Mouse (Mus musculus) lung, embryonic 14.5 days (tissue): ENCODE measurements around the gene Trim62. TPM values are rescaled to one million over a fixed set of nuclear protein-coding genes. Genes with fewer than 3 reads are reported as not detected.

Experiments
- ATAC-seq: fragments of 200-750 bp; cut with Nextera tagmentation; 2 replicates; pipeline ENCODE4 v1.8.0; 2017; ENCODE audit warnings: mild to moderate bottlenecking, moderate TSS enrichment, moderate library complexity; ENCODE audit not compliant: insufficient read depth
- DNase-seq: peaks from one replicate; pipeline ENCODE4 v3.0.0-alpha.2; 2015
- H3K27ac ChIP-seq: fragments of 300-500 bp; sonication (generic); 2 replicates; pipeline ENCODE4 v1.5.1; 2014; ENCODE audit warnings: low read depth, mild to moderate bottlenecking, moderate library complexity
- H3K27me3 ChIP-seq: fragments of 300-500 bp; sonication (generic); 2 replicates; pipeline ENCODE4 v1.6.1; 2014; ENCODE audit warnings: low read length, control low read depth; ENCODE audit not compliant: insufficient read depth
- H3K36me3 ChIP-seq: fragments of 300-500 bp; sonication (generic); 2 replicates; pipeline ENCODE4 v1.6.1; 2014; ENCODE audit warnings: control low read depth; ENCODE audit not compliant: insufficient read depth
- H3K4me1 ChIP-seq: fragments of 300-500 bp; sonication (generic); 2 replicates; pipeline ENCODE4 v1.6.1; 2014; ENCODE audit warnings: antibody characterized with exemption, control low read depth; ENCODE audit not compliant: insufficient read depth
- H3K4me2 ChIP-seq: fragments of 300-500 bp; sonication (generic); 2 replicates; pipeline ENCODE4 v1.6.1; 2014; ENCODE audit warnings: mild to moderate bottlenecking
- H3K4me3 ChIP-seq: fragments of 300-500 bp; sonication (generic); 2 replicates; pipeline ENCODE4 v1.5.1; 2014; ENCODE audit warnings: low read depth, low read length
- H3K9ac ChIP-seq: fragments of 300-500 bp; sonication (generic); 2 replicates; pipeline ENCODE4 v1.6.1; 2014
- H3K9me3 ChIP-seq: fragments of 300-500 bp; sonication (generic); 2 replicates; pipeline ENCODE4 v1.6.1; 2016; ENCODE audit warnings: low read depth, low read length, control low read depth
- CTCF ChIP-seq: IDR thresholded peaks from 2 replicates; pipeline ENCODE4 v1.5.1; 2016; ENCODE audit warnings: antibody characterized with exemption, low read depth
- WGBS: fragments of 180-500 bp; shearing (Covaris S2); extraction: QIAGEN DNeasy Blood & Tissue Kit; methylation state at CpG from one replicate; pipeline ENCODE4 v1.1.7; 2014; 5-methylcytosine and 5-hydroxymethylcytosine counted together
- polyA plus RNA-seq: library from polyadenylated mRNA; unstranded; fragments of >200 nt; fragmentation: Nextera tagmentation; extraction: Ambion mirVana; gene quantifications from 2 replicates; pipeline ENCODE4 v1.2.1, GENCODE M21; 2014

Trim62 gene
- polyA plus RNA-seq, 1 experiment from 2014 or later, result 8.5 TPM

DNA sequence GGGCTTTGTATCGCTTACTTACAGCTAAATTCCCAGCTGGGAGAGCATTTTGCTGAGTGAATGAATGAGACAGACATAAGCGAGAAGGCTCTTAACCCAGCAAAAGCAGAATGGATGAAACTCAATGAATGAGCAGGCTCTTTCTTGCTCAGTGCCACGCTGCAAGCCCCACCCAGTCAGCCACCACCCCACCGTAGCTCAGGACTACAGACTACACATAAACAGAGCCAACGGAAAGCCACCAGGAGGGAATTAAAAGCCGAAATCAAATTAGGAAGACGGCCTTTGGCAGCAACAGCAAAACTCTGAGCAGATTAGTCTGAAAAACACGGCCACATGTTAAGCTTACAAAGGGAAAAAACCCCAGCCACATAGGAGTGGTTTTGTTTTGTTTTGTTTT, 75.5 kb downstream of the Trim62 start:
- no peak overlapping the region for H3K27ac ChIP-seq
- ATAC-seq, result no peak
- H3K4me3 ChIP-seq, result no peak overlapping the region
- H3K27me3 ChIP-seq, result no peaks in the 10 kb centered on the region
- H3K9ac ChIP-seq, result no peak overlapping the region
- H3K4me1 ChIP-seq, result peaks cover 8% of the 10 kb centered on the region
- no peak overlapping the region for H3K4me2 ChIP-seq
- no peak for TF ChIP-seq CTCF
- H3K9me3 ChIP-seq, result no peaks in the 10 kb centered on the region
- WGBS, result 74% methylated on average over 8 of the region's 8 CpGs
- DNase-seq, result no peak
- no peaks in the 10 kb centered on the region for H3K36me3 ChIP-seq

DNA sequence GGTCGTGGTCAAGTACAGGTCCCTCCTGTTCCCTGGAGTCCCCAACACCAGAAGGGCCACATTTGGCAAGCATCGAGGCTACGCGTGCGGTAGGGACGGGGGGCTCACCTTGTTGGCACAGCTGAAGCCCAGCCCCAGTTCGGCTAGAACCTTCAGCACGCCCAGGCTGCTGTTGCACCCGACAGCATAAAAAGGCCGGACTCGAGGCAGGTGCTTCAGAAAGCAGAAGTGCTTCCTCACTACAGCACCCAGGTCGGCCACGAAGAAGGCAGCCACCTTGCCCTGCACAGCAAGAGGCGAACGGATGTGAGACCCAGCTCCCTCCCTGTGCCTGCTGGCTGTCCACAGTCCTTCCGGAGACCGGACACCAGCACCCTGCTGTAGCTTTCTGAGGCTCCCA, 76.3 kb downstream of the Trim62 start:
- no peak for ATAC-seq
- Histone ChIP-seq H3K4me3 (no peak overlapping the region), H3K27ac (no peak overlapping the region), H3K27me3 (no peaks in the 10 kb centered on the region), H3K9ac (no peak overlapping the region), H3K9me3 (no peaks in the 10 kb centered on the region), H3K4me1 (peaks cover 8% of the 10 kb centered on the region), H3K4me2 (no peak overlapping the region), H3K36me3 (no peaks in the 10 kb centered on the region)
- no peak for TF ChIP-seq CTCF
- 81% methylated on average over 17 of the region's 17 CpGs for WGBS
- no peak for DNase-seq

Other genes starting within 250 kb of the Trim62 start
- gene Phc2, start 228.9 kb upstream of the Trim62 start, polyA plus RNA-seq, result 99.0 and 107 TPM in 2 replicates
- gene A3galt2, start 128.2 kb upstream of the Trim62 start, polyA plus RNA-seq, result 0.17 and 0.30 TPM in 2 replicates
- 41.9 and 48.0 TPM in 2 replicates for gene Zfp362, start 77.5 kb upstream of the Trim62 start, polyA plus RNA-seq
- gene Azin2, start 78.9 kb downstream of the Trim62 start, polyA plus RNA-seq, result 17.6 and 21.2 TPM in 2 replicates
- 138 and 148 TPM in 2 replicates for gene Ak2, start 108.4 kb downstream of the Trim62 start, polyA plus RNA-seq
- gene Rnf19b, start 174.7 kb downstream of the Trim62 start, polyA plus RNA-seq, result 7.9 and 8.5 TPM in 2 replicates
- gene Tmem54, start 222.0 kb downstream of the Trim62 start, polyA plus RNA-seq, result 11.9 and 13.1 TPM in 2 replicates
- gene Hpca, start 238.5 kb downstream of the Trim62 start, polyA plus RNA-seq, result 0.92 and 1.7 TPM in 2 replicates